Mouse (Mus musculus): ENCODE data around the gene Wfdc3.

The Wfdc3 gene

DNA sequence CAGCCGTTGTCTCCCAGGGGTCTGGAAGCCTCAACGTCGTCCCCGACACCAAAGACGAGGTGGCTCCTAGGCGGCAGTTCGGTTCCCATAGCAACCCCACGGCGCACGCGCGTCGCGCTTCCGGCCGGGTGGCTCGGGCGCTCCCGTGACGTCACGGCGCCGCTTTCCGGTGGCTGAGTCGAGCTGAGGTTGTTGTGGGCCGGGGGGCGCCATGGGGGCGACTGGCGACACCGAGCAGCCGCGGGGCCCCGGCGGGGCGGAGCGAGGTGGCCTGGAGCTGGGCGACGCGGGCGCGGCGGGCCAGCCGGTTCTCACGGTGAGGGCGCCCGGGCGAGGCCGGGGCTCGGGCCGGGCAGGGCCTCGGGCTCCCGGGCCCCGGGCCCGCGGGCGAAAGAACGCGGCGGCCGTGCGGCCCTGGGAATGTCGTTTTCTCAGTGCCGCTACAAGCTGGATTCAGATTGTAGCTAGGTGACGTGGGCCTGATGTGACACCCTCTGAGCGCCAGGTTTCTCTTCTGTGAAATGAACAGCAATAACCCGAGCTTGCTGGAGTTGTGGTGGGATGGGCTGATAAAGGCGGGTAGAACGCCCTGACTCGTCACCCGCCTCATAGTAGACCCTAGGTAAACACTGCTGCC lies at the start of gene Wfdc3, which contains the start of gene Dnttip1:
TSS of gene Wfdc3 (minus strand) at position 89 of the 637 bp plus-strand sequence.
TSS of gene Dnttip1 (plus strand) at position 141 of the 637 bp plus-strand sequence.
- under 1% methylated on average over 70 of the region's 70 CpGs for WGBS

DNA sequence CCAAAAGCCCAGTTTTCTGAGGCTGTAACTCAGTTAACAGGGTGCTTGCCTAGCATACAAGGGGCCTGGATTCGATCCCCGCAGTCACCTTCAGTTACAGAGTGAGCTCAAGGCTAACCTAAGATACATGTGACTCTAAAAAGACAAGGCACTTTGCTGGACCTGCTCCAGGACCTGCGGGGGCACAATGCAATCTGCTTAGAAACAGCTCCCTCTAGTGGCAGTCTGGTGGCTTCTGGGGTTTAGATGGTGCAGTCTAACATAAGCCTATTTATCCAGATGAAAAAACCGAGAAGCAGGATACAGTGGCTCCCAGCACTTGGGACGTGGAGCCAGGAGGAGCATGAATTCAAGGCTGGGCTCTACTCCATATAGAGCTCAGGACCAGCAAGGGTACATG lies 48.6 kb upstream of the Wfdc3 start:
- WGBS: 17% methylated on average over 5 of the region's 5 CpGs

DNA sequence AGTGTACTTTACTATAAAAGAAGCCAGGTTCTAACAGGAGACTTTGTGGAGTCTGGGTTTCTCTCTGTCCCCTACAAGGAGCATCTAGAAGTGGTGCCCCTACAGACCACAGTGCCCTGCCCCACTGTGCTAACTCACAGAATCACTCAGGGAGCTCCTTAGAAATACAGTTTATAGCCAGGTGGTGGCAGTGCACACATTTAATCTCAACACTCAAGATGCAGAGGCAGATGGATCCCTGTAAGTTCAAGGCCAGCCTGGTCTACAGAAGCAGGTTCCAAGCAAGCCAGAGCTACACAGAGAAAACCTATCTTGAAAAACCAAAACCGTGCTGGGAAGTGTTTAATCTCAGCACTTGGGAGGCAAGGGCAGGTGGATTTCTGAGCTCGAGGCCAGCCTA lies 48.0 kb upstream of the Wfdc3 start:
- 90% methylated on average over 2 of the region's 2 CpGs for WGBS

DNA sequence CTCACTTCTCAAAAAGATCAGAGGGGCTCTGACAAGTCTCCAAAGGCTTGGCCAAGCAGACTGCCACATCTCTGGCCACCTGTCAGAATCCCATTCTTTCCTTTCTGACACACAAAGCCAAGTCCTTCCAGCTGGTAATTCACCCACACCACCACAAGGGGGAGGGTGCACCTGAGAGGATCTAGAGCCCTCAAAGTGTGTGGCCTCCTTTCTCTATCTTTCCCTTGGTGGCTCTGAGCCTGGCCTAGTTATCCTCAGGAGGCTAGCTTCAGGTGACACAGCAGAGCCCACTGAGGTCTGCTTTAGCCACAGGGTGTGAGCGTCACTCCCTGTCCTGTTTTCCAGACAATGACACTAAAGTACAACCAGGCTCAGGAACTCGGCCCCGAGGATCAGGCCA lies 47.5 kb upstream of the Wfdc3 start:
- 74% methylated on average over 3 of the region's 3 CpGs for WGBS

DNA sequence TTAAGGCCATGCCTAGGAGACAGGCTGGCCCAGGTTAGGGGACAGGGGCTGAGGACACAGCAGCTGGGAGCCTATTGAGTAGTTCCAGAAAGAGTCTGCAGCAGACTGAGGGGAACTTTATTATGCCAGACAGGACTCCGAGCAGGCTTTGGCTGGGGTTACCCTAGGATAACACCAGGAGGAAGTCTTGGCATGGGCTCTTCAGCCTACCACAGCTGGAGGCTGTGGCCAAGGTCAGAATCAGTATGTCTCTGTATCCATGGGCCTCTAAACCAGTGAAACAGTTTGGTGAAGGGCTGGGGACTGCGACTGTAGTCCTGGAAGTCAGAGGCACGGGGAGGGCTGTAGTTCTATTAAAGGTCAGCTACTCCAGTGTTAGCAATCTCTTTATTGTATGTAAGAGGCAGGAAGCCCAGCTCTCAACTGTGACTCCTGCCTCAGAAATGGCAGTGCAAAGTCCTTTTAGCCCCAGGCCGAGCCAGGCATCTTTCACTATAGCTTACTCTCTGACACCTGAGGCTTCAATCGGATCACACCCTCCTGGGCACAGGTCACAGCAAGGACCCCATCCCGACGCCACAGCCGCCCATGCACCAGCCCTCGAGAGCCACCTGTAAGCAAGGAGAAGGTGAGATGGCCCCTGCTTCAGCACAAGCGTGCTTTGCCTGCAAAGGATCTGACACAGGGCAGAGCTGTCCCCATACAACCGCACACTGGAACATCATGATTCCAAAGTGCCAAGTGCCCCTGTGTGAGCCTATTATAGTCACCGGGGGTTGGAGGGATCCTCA lies 46.9 kb upstream of the Wfdc3 start:
- WGBS: 80% methylated on average over 12 of the region's 12 CpGs

DNA sequence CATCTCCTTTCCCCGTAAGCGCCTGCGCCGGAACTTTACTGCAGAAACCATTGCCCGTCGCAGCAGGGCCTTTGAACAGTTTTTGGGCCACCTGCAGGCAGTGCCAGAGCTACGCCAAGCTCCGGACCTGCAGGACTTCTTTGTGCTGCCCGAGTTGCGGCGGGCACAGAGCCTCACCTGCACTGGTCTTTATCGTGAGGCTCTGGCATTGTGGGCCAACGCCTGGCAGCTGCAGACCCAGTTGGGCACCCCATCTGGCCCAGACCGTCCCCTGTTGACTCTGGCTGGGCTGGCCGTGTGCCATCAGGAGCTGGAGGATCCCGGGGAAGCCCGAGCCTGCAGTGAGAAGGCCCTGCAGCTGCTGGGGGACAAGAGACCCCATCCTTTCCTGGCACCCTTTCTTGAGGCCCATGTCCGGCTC lies 46.1 kb upstream of the Wfdc3 start:
- WGBS: 74% methylated on average over 18 of the region's 18 CpGs

DNA sequence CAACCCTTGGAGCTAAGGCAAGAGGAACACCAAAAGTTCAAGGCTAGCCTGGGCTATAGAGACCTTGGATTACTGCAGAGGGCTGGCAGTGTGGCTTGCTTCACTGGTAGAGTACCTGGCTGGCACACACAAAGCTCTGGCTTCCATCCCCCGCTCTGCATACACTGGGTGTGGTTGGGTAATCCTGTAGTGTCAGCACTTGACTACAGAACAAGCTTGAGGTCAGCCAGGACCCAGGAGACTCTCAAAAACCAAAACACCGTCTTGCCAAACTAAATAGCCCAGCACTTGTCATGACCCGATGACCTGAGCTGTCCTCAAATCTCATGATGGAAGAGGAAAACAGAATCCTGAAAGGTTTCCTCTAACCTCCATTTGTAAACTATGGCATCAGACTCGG lies 44.7 kb upstream of the Wfdc3 start:
- 83% methylated on average over 4 of the region's 4 CpGs for WGBS

DNA sequence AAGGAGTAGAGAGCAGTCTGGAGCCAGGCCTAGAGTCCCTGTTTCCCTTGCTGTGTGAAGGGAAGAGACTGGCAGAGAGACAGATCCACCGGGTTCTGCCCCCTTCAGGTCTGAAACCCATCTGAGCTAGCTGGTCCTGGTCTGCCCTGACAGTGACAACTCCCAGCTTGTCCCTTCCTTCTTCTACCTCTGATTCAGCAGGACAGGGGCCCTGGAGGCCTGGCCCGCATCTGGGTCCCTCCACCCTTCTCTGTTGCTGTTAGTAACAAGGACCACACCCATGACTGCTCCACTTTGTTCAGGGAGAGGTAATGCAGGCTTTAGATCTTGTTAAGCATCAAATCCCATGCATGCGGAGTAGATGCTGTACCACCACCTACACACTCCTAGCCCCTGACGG lies 42.7 kb upstream of the Wfdc3 start:
- 48% methylated on average over 4 of the region's 4 CpGs for WGBS

DNA sequence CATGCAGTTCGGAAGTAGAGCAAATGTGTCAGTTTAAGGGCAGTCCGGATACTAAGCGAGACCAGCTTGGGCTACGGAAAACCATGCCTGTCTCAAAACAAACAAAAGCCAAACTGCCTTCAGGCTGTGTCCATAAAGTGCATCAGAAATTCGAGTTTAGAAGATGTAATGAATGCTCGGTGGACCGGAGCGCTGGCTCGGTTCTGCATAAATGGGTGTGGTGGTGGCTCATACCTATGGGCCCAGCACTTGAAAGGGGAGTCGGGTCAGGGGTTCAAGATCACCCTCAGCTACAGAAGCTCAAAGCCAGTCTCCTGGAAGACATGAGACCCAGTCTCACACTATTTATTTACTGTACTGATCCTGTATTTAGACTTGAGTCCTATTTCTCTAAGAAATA lies 42.0 kb upstream of the Wfdc3 start:
- WGBS: 49% methylated on average over 10 of the region's 10 CpGs

DNA sequence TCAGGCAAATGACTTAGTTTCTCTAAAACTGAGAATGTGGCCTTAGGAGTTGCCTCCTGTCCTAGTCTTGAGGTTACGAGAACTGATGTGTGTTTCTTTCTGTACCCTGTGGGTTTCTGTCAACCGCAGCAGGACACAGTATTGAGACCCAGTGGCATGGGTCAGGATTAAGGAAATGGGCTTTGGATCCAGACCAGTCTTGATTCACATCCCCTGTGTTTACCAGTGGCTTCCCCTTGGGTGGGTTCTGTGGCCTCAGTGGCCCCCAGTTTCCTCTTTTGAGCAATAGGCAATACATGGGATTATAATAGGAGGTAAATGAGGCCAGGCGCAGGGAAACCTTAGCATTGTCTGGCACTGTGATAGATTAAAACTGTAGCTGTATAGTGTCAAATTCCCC lies 41.3 kb upstream of the Wfdc3 start:
- 67% methylated on average over 3 of the region's 3 CpGs for WGBS

DNA sequence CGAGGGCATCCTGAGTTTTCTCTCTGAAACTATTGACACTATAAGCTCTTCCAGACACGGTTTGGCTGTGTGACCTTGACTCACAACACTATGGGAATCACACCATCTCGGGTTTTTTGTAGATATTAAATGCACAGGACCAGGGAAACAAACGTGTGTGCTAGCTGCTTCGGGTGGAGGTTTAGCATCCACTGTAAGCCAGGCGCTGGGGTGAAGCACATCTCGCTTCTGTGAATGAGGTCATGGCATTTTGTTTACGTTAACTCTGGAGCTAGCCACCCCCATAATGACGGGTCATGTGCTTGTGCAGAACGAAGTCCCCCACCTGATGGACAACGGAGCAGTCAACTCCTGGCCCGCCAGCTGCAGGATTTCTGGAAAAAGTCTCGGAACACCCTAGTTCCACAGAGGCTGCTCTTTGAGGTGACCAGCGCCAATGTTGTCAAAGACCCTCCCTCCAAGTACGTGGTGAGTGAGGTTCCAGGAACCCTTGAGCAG lies 40.7 kb upstream of the Wfdc3 start:
- 6% methylated on average over 15 of the region's 15 CpGs for WGBS

DNA sequence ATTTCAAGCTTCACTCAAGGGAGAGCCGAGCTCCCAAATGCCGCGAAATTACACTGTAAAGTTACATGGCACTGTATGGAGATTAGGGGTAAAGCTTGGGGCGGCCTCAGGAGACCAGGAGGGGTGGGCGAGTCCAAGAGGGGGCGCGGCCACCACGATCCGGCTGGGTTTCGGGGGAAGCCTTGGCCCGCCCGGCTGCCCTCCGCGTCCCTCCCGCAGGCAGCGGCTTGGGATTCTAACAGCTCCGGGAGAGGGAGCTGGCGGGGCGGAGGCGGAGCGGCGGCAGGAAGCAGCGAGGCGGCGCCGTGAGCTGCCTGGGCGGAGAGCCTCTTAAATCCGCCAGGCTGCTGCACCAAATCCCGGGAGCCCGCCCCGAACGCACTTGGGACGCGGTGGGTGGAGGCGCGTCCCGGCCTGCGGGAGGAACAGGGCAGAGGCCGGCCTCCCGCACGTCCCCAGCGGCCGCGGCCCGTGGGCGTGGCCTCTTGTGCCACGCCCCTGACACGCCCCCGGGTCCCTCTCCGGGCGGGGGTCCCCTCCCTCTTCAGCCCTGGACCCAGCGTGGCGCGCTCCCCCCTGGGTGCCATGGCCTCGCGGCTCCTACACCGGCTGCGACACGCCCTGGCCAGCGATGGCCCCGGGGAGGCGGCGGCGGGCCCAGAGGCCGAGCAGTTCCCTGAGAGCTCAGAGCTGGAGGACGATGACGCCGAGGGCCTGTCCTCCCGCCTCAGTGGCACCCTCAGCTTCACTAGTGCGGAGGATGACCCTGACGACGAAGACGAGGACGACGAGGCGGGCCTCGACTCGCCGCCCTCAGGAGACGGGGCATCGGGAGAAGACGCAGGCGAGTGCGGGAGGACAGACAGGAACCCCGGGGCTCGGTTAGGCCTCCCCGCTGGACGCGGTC lies 40.0 kb upstream of the Wfdc3 start, which contains the start of gene Snx21:
TSS of gene Snx21 (plus strand) at position 343 of the 907 bp plus-strand sequence.
- WGBS: under 1% methylated on average over 81 of the region's 89 CpGs

DNA sequence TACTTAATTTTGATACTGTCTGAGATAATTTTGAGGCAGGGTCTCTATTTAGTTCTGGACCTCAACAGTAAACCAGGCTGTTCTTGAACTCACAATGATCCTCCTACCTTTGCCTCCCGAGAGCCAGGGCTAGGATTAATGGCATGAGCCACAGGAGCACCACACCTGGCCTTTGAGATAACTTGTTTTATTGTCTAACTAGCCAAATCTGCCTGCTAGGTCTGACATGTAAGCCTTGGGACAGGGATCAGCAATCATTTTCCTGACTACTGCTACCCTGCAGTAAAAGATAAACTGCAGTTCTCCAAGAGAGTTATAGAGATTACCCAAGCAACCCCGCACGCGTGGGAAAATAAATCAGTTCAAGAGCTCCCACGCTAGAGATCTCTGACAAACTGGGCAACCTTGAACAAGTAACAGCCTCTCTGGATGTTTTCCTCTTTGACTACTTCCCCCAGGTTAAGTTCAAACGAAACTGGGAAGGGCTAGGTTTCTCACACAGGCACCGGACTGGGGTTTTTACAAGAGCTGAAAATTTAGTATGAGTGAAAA lies 39.2 kb upstream of the Wfdc3 start:
- WGBS: 7% methylated on average over 7 of the region's 7 CpGs

DNA sequence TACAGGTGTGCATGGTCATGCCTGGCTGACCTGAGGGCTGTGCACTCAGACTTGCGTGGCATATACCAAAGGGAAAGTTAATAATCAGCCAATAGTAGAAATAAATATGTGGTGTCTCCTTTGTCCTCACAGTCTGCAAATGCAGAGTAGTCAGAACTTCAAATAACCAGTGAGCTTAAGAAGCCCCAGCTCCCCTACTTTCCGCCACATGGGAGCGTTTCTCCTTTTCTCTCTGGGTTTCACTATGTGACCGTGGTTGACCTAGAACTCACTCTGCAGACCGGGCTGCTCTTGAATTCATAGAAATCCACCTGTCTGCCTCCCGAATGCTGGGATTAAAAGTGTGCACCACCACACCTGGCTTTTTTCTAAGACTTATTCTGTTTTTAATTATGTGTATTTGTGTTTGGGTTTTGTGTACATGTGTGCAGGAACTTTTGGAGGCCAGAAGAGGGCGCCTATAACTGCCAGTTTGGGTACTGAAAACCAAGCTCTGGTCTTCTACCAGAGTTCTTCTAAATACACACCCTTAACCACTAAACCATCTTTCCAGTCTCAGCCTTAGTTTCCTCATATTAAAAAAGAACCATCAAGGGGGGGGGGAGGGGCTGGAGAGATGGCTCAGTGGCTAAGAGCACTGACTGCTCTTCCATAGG lies 38.3 kb upstream of the Wfdc3 start:
- 77% methylated on average over 7 of the region's 7 CpGs for WGBS

DNA sequence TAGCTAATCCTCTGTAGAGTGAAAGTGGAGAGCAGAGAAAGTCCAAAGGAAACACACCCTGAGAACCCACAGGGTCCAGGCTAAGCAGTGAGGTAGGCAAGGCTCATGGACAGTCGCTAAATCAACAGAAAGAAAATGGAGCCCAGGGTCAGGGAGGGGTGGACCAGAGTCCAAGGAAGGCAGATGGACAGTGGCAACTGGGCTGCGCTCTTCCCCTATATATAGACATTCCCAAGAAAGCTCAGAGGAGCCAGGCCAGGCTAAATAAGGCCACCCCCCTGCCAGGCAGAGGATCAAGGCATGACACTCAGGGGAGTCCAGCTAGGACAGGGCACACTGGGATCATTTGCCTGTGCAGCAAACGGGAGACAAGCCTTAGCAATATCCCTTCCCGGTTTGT lies 36.1 kb upstream of the Wfdc3 start:
- WGBS: 70% methylated on average over 4 of the region's 4 CpGs

DNA sequence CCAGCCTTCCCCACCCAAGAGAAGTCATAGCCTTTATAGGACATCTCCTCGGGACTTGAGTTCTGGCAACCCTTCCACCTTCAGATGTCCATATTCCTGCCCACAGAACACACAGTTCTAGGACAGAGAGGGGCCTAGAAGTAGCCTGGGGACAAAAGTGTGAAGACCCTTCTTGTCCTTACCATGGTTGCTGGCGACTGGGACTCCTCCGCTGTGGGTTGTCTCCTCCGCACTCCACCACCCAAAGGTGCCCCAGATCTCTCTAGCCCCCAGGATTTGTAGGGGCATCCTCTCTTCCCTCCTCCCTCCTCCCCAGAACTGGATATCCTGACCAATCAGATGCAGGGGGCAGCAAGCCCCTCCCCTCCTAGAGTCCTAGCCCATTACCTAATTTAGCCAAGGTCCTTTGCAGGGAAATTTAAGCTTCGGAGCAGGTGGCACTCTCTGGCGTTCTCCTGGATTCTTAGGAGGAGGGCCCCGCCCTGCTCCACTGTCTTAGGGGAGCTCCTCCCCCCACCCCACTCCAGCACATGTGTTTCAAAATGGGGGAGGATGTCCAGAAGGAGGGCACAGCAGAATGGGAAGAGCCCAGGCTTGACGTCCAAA lies 33.9 kb upstream of the Wfdc3 start, which contains the start of gene Tnnc2:
TSS of gene Tnnc2 (minus strand) at position 487 of the 606 bp plus-strand sequence.
- 70% methylated on average over 8 of the region's 8 CpGs for WGBS

DNA sequence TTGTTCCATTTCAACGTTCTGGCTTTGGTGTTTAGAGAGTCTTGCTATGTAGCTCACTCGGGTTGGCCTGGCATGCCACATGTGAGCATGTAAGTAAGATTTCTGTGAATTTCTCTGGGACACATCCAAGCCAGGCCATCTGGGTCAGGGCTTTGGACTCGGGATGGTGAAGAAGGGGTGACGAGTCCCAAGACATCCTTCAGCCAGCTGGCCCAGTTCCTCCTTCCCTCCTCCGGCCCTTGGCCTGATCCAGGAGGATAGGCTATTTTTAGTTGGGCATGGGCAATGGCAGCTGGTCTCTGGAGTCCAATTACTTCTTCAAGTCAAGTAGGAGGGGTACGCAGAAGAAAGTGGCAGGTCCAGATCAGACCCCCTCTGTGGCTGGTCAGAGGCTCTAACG lies 33.1 kb upstream of the Wfdc3 start:
- 67% methylated on average over 7 of the region's 7 CpGs for WGBS

DNA sequence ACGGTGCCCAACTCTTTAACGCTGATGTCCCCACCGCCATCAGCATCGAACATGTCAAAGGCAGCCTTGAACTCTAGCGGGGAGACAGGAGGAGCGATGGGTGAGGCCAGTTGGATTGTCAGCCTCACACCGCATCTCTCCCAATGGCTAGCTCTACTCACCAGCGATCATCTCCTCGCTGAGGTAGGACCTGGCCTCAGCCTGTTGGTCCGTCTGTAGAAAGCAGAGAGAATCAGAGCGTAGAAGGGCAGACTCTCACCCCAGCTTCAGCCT lies 32.2 kb upstream of the Wfdc3 start:
- whole genome bisulfite sequencing: 93% methylated on average over 11 of the region's 11 CpGs

DNA sequence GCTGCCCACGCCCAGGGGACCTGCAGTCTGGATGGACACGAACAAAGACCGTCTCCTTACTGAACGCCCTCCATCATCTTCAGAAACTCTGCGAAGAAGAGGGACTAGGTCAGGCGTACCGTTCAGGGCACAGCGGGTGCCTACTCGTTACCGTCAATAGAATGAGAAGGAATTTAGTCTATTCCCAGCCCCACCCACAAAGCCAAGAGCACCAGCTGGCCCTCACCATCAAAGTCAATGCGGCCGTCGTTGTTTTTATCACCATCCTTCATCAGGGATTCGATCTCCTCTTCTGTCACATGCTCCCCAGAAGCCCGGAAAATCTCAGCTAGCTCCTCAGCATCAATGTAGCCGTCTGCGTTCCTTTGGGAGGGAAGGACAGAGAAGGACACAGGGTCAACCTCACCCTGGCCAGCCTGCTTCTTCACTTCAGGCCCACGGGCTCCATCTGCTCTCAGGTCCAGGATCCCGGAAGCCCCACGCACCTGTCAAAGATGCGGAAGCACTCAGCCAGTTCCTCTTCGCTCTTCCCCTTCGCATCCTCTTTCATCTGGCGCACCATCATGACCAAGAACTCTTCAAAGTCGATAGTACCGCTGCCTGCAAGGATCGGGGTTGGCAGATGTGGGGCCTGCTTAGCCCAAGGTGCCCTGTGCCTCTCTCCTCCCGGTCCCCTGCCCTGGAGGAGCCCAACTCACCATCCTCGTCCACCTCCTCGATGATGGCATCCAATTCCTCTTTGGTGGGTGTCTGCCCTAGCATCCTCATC lies 31.7 kb upstream of the Wfdc3 start:
- 75% methylated on average over 30 of the region's 30 CpGs for WGBS

DNA sequence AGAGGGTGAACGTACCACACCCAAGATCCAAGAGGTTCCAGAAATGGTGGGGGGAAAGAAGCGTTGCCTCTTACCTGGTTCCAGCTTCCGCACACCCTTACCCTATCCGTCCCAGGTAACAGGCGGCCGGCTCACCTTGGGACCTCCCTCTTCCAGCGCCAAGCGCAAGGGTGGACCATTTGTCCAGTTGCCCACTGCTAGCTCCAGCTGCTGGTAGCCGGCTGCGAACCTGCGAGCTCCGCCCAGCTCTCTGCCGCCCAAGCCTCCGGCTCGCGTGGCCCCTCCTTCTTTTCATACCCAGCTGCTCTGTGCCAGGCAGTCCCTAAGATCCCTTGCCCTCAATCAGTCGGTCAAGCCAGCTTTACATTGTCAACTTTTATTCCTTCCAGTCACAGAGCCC lies 31.1 kb upstream of the Wfdc3 start:
- 73% methylated on average over 17 of the region's 17 CpGs for WGBS
